Mouse (Mus musculus): ENCODE data around the gene Cnr2. TPM values are rescaled to one million over a fixed set of nuclear protein-coding genes. Genes with fewer than 3 reads are reported as not detected.
A peak's percentile ranks its signal among the peaks of the same experiment; 100 is the strongest.
"Not testable (repeated sequence)": the region's sequence is repeated elsewhere in the genome, so short reads cannot be mapped to it uniquely, and the experiment has no call there.

The Cnr2 gene
- polyA plus RNA-seq, 1 experiment from 2014 or later = 5.8 TPM

DNA sequence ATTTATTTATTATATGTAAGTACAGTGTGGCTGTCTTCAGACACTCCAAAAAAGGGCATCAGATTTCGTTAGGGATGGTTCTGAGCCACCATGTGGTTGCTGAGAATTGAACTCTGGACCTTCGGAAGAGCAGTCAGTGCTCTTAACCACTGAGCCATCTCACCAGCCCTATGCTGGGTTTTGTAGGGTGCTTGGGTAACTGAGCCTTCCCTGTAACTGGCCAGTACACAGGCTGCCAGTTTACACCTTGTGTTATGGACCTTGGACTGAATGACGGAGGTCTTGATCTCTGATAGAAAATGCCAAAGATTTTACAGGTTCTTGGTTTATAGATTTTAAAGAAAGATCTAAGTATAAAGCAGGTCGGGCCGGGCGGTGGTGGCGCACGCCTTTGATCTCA is 35.0 kb downstream of the Cnr2 start:
- DNase-seq (ENCODE audit: low spot score) = no peak

DNA sequence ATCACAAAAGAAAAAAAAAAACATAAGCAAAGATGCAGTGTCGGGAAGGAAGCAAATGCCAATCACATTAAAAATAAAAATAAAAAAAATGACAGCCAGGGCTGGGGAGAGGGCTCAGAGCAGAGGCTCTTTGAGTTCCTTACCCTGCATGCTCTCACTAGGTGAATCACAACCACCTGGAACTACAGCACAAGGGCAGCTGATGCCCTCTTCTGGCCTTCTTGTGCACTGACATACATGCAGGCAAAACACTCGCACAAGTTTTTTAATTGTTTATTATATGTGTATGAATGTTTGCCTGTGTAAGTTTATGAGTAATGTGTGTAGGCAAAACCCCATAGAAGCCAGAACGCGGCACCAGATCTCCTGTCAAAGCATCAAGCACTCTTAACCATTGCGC is 36.6 kb downstream of the Cnr2 start:
- peak; percentile 70 for DNase-seq (ENCODE audit: low spot score)

DNA sequence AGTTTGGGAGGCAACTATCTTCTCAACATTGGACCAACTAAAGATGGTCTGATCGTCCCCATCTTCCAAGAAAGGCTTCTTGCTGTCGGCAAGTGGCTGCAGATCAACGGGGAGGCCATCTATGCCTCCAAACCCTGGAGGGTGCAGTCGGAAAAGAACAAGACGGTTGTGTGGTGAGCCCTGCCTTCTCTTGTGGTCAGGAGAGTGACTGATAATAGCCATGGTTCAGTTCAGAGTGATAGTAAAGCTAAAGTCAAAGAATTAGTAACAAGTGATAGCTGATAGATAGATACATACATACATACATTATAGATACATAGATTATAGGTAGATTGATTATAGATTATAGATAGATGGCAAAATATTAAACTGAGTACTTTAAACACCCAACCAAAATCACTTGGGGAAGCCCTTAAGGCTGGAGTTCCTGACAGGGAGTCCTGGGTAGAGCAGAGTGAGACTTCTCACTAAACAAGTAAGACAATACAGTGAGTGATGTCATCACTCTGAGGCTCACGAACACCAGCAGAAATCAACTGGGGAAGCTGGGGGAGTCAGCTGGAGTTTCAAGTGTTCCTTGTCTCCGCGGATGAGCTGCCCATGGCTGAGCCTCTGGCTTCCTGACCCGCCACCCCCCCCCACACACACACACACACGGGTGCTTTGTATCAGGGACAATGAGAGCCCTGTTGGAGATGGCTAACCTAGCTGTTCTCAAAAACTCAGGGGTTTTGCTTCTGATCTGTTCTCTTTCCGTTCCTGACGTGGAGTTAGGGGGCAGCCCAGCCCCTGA is 39.7 kb downstream of the Cnr2 start:
- DNase-seq (ENCODE audit: low spot score) = no peak

DNA sequence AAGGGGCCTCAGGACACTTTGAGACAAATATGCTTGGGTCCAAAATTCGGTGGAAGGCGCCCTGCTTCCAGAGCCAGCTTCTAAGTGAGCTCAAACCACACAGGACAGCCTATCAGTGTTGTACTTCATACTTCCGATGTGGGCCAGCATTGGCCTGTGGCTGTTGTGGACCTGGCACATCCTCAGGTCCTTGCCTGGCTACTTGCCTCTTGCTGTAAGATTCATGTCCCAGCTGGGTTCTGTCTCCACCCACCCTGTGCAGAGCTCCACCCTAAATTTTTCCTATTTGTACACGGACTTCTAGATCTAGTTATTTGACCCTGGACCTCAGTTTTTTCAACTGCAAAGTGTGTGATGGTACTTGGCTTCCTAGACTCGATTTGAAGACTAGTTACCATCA is 40.3 kb downstream of the Cnr2 start:
- no peak for DNase-seq (ENCODE audit: low spot score)

DNA sequence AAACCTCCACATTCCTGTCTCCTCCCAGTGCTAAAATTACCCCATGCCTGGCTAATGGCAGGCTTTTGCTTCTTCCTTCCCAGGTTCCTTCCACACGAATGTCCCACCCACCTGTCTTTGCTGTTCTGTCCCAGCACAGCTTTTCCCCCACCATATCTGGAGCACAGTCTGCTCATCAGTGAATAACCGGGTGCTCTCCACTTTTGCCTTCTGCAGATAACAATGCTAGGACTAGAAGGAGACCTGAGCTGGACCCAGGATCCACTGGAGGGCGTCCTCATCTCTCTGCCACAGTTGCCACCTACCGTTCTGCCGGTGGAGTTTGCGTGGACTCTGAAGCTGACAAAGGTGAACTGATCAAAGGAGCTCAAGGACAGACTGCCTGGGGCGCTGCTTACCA is 43.7 kb downstream of the Cnr2 start:
- no peak for DNase-seq (ENCODE audit: low spot score)

DNA sequence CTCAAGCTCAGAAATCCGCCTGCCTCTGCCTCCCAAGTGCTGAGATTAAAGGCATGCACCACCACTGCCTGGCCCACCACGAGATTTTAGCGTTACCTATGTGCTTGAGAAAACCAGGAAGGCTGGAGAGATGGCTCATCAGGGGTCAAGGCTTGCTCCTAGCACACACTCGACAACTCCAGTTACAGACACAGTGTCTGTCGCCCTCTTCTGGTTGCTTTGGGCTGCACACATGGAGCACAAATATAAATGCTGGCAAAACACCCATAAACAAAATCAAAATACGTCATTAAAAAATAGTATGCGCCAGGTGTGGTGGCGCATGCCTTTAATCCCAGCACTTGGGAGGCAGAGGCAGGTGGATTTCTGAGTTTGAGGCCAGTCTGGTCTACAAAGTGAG is 45.8 kb downstream of the Cnr2 start:
- DNase-seq (ENCODE audit: low spot score) = not testable (repeated sequence)

DNA sequence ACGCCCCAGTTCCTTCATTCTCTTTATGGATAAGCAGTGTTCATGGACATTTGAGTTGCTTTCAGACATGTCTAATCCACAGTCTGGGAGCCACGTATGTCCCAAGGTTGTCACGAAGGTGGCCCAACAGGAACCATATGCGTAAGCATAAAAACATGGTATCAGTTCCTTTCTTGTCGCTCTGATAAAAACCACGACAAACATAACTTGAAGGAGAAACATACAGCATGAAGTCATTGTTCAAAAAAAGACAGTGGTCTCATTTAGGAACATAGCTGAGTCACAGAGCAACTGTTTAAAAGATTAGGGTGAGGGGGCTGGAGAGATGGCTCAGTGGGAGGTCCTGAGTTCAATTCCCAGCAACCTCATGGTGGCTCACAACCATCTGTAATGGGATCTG is 47.0 kb downstream of the Cnr2 start:
- DNase-seq (ENCODE audit: low spot score) = no peak

DNA sequence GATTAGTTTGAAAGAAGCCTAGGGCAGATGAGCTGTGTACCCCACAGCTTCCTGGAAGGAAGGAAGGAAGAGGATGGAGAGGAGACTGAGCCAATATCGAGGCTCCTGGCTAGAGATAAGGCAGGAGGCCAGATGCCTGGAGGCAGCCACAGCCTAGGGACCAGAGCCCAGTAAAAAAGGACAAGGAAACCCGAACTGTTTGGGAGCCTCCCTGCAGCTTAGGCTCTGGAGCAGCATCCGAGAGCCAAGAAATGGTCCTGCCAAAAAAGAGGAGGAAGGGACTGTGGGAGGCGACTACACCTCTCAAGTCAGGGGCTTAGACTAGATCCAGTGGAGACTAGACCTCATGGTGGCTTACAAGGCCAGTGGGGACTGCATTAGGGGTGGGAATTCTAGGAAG is 48.2 kb downstream of the Cnr2 start:
- no peak for DNase-seq (ENCODE audit: low spot score)

DNA sequence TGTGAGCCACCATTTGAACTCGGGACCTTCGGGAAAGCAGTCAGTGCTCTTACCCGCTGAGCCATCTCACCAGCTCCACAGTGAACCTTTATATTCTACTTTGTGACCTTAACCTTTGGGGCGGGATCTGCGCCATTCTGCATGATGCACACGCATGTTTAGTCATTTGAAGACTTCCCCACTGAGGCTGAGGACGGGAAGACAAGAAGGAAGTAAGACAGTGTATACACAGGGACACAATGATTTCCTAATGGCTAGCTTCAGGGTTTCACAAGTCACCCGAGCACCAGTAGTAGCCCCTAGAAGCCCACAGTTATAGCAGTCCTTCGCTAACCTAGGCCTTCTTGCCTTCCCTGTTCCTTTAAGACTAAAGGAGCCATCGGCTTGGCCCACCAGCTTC is 50.5 kb downstream of the Cnr2 start:
- DNase-seq (ENCODE audit: low spot score) = no peak

DNA sequence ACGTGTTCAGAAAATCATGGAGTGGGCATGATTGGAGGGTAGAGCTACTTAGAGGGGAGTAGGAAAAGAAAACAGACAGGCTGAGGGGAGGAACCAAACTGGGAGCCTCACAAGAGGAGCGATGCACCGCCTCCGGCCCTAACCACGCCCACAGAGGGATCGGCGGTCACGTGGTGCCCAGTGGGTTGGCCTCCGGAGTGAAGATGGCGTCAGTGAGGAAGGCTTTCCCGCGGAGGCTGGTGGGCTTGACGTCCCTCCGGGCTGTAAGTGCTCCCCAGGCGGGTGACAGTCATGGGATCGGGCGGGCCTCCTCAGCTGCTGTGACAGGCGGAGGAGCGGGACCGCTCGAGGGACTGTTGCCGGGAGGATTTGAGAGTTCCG is 51.1 kb downstream of the Cnr2 start, which contains the start of gene Hmgcl:
Gene Hmgcl, plus strand, starts transcription at position 171 of the 381 bp plus-strand sequence.
- peak; percentile 93 for DNase-seq (ENCODE audit: low spot score)

DNA sequence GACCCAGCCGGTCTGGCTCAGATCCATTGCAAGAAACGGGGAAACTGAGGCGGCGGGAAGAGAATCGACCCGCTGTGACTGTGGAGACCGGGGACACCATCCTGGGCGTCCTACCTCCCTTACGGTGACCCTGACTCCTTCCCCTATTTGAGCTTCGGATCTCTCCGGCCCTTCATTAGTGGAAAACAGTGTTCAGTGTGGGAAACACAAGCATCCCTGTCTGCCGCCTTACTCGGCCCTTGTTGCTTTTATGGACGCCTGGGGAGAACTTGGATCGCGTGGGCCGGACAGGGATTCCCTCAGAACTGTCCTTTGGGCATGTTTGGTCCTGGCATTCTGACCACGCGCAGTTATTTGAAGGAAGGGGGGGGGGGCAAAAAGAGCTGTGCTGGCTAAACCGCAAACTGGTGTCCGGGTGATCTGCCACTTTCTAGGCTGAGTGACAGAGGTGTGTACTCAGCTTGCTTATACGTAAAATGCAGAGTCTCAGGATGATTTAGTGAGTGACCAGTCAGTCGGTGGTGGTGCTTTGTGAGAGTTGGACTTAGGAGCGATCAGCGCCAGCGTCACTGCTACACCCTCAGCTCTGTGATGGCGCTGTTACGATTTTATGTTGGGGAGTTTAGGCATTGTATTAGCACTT is 51.6 kb downstream of the Cnr2 start:
- DNase-seq (ENCODE audit: low spot score) = no peak

DNA sequence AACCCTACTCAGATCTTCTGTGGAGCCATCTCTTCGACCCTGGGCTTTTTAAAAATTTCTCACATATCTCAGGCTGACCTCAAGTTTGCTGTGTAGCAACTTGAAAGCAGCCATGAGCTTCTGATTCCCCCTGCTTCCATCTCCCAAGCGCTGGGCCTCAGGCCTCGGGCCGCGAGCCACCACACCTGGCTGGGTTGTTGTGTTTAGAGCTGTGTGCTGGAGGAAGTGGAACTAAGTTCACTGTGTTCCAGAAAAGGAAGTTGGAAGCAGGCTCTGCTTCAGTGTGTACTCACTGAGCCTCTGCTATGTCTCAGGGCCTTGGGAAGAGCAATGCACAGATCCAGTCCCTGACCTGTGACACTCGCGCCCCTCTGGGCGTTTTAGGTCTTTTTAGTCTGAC is 52.9 kb downstream of the Cnr2 start:
- DNase-seq (ENCODE audit: low spot score) = no peak

DNA sequence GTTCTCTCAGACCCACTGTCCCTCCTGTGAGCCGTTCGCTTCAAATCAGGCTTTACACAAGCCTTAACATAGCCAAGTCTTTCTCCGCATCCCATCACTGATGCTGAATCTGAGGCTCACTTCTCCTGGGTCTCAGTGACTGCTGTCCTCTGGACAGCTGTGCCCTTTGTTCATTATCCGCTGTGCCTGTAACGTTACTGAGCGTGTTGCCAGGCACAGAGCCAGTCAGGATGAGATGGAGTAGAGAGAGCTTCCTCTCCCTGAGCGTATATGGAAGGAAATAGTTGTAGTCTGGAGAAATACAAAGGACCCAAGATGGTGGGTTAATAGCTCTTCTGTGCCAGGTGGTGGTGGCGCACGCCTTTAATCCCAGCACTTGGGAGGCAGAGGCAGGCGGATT is 54.3 kb downstream of the Cnr2 start:
- no peak for DNase-seq (ENCODE audit: low spot score)

DNA sequence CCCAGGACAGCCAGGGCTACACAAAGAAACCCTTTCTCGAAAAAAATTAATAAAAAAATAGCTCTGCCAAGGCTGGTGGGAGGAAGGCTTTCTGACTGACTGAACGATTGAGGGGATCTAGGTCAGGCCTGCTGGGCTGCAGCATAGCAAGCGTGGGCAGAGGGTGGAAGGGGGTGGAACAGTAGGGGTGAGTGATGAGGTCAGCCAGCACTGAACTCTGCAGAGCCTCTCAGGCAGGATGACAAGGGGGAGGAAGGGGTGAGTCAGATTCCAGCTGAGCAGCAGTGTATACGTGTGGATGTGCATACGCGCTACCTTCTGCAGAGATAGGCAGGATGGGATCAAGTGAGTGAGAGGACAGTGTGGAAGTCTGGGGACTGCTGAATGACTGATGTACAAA is 54.7 kb downstream of the Cnr2 start:
- no peak for DNase-seq (ENCODE audit: low spot score)

DNA sequence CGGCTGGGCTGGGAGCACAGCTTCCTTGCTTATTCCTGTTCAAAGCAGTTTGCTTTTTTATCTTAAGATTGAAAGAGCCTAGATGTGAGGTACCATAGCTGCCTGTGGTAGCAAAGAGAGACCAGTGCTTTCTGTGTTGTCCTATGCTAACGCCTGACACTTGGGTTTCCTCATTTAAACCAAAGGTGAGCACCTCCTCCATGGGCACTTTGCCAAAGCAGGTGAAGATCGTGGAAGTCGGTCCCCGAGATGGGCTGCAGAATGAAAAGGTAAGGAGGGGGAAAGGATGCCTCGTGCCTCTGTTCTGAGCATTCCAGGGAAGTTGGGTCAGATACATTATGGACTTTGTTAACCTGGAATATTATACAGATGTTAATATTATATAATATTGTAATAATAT is 55.2 kb downstream of the Cnr2 start:
- no peak for DNase-seq (ENCODE audit: low spot score)

DNA sequence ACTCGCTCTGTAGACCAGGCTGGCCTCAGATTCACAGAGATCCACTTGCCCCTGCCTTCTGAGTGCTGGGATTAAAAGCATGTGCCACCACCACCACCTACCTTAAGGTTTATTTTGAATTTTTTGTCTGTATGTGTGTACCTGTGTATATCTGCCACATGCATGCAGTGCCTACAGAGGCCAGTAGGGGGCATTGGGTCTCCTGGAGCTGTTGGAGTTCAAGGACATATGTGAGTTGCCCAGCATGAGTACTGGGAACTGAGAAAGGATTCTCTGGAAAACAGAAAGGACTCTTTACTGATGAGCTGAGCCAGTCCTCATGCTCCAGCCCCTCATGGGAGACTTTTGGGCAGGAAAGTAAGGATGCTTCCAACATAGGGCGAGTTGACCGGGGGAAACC is 56.3 kb downstream of the Cnr2 start:
- no peak for DNase-seq (ENCODE audit: low spot score)

DNA sequence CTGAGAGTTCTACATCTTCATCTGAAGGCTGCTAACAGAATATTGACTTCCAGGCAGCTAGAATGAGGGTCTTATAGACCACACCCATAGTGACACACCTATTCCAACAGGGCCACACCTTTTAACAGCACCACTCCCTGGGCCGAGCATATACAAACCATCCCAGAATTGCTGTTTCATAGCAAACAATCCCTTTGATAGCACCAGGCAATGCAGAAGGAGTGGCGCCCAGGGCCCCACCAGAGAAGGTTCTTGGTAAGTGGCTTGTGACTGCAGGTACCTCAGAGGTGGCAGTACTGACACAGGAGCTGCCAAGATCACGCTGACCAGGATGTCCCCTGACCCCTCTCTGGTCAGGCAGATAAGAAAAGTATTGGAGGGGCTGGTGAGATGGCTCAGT is 58.0 kb downstream of the Cnr2 start:
- no peak for DNase-seq (ENCODE audit: low spot score)

DNA sequence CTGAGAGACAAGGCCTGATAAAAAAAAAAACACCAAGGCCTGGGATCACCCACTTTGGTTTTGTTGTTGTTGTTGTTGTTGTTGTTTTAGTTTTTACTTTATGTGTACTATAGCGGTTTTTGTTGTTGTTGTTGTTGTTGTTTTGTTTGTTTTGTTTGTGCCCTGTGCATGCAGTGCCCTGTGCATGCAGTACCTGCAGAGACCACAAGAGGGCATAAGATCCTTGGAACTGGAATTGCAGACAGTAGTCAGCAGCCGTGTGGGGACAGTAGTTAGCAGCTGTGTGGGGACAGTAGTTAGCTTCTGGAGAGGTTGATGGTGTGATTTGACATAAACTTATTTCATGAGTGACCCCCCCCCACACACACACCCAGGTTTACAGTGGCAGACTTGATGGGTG is 59.0 kb downstream of the Cnr2 start:
- DNase-seq (ENCODE audit: low spot score) = peak; percentile 81

DNA sequence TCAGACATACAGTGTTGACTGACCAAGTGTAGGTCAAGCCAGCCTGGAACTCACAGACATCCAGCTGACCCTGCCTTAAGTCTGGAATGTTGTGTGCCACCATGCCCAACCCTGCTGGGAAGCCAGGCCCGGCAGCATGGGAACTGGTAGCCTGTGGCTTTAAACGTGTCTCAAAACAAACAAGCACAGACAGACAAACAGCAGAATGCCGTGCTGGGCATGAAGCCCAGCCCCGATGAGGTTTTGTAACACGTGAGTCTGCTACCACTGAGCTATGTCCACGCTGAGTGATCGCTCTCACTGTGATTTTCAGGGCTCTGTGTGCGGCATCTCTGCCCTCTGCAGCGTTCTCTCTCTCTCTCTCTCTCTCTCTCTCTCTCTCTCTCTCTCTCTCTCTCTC is 60.7 kb downstream of the Cnr2 start:
- no peak for DNase-seq (ENCODE audit: low spot score)

DNA sequence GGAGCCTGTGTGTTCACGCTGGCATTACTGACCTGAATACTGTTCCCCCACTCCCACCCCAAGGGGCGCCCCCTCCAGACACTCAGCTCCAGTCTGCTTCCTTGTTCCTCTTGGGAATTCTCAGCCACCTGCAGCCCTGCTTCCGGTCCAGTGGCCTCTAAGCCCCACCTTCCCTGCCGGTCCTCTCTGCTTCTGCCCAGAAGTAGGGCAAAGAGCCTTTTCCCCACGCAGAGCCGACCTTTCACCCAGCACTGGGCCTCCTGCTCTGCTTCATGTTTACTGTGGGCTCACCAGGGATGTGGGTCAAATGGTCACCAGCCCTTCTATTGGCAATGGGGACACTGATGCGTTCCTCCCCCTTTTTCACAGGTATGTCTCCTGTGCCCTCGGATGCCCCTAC is 63.2 kb downstream of the Cnr2 start:
- no peak for DNase-seq (ENCODE audit: low spot score)

DNA sequence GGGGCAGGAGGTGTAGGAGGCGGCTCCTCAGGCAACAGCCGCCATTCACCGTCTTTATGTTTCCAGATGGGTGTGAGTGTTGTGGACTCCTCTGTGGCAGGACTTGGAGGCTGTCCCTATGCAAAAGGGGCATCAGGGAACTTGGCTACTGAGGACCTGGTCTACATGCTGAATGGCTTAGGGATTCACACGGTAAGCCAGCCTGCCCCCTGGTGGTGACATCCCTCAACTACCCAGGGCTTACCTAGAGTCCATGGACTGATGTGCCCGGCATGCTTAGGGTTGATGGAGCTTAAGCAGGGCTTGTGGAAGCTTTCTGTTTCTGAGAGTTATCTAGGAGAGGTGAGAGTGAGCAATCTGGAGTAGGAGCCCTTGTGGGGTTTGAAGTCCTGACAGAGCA is 65.5 kb downstream of the Cnr2 start:
- DNase-seq (ENCODE audit: low spot score) = peak; percentile 85

DNA sequence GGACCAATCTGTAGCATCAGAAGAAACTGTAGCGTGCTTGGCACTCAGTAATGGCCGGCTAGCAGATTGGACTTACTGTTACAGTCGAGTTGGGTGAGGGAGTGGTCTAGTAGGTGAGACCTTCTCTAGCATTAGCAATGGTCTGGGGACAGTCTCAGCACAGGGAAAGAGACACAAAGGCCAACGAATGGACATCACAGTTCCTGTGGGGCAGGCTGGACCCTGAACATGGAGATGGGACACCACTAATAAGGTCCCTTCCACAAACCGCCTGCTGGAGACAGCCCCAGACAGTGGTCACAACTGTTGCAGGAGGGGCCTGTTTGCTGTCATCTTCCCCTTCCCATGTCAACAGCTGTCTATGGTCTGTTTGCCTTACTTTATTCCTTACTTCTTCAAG is 66.5 kb downstream of the Cnr2 start:
- DNase-seq (ENCODE audit: low spot score) = no peak

DNA sequence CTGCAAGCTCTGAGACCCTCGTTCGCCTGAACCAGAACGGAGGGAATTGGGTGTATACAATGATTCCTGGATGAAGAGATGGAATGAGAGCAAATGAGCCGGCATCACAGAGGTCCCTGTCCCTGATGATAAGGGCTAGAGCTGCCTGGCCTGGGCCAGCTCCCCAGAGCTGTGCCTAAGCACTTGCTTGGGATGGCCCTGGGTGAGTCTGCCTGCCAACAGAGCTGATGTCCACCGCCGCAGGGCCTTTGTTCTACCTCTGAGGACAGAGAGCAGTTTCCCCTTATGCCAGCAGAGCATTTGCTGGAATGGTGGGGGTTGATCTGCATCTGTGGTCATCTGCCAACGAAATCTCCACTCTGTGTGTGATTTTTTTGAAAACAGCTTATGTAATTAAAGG is 67.0 kb downstream of the Cnr2 start:
- no peak for DNase-seq (ENCODE audit: low spot score)

Measured in thymus, postnatal 0 days (tissue).